In the genomic region with DNA sequence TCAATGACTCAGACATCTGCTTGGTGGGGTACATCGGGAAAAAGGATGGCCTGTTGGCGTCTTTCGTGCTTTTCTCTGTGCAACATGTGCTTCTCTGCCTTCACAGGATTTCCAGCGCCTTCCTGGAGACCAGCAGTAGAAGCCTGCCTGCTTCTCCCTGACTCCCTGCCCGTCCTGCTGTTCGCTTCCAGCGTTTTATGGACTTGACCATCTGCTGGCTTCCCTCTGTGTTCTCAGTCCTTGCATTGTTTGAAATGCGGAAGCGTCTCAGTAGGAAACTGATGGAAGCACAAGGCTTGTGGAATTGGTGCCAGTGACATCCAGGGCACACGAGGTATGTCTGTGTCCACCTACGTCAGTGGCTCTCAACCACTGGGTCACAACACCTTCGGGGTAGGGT, we compare ENCODE assay signal across 17 mouse cellular contexts.
"Had no signal": no experiment of that assay in that cellular context is flagged by ENCODE, and none has a peak within 500 bp of the region (broad histone marks: within the 10 kb centered on the region; RNA-seq: fewer than 3 reads in every experiment).

No protein-coding gene starts in this region.

- H3K9ac ChIP-seq: lung, embryonic 14.5 days; midbrain, embryonic 12.5 days; midbrain, embryonic 15.5 days; neural tube, embryonic 13.5 days; neural tube, embryonic 15.5 days had no signal

- H3K4me2 ChIP-seq: lung, embryonic 14.5 days; midbrain, embryonic 12.5 days; midbrain, embryonic 15.5 days; neural tube, embryonic 13.5 days; neural tube, embryonic 15.5 days had no signal

- ATAC-seq: midbrain, embryonic 15.5 days had no signal

- H3K4me3 ChIP-seq: midbrain, embryonic 12.5 days; midbrain, embryonic 15.5 days; myocyte; neural tube, embryonic 13.5 days; neural tube, embryonic 15.5 days had no signal

- H3K36me3 ChIP-seq: midbrain, embryonic 12.5 days; midbrain, embryonic 15.5 days; neural tube, embryonic 13.5 days; neural tube, embryonic 15.5 days had no signal

- DNase-seq: lung, adult 18-20 months; lung, embryonic 14.5 days; lung, postnatal 10 days; lung, postnatal 4 days; retina, postnatal 1 day; right cerebral cortex, adult 18-20 months; right cerebral cortex, postnatal 25 days; right cerebral cortex, postnatal 4 days; spleen, adult 18-20 months; thymus, adult 18-20 months; thymus, postnatal 14 days; thymus, postnatal 36 days had no signal

- H3K27ac ChIP-seq: midbrain, embryonic 12.5 days; midbrain, embryonic 15.5 days; neural tube, embryonic 13.5 days; neural tube, embryonic 15.5 days had no signal

- H3K9me3 ChIP-seq: midbrain, embryonic 12.5 days; midbrain, embryonic 15.5 days; neural tube, embryonic 13.5 days; neural tube, embryonic 15.5 days had no signal

- H3K27me3 ChIP-seq: midbrain, embryonic 12.5 days; neural tube, embryonic 13.5 days; neural tube, embryonic 15.5 days had no signal
